Mouse (Mus musculus) lung, postnatal 0 days (tissue): ENCODE results near the gene Osbpl3. TPM values are rescaled to one million over a fixed set of nuclear protein-coding genes. Genes with fewer than 3 reads are reported as not detected.

Source experiments
- ATAC-seq: fragments of 200-750 bp; cut with Nextera tagmentation; 2 replicates; pipeline ENCODE4 v1.8.0; 2017; ENCODE audit warnings: moderate library complexity
- DNase-seq: peaks from one replicate; pipeline ENCODE4 v3.0.0-alpha.2; 2016; ENCODE audit warnings: low spot score
- H3K27ac ChIP-seq: fragments of 300-500 bp; sonication (generic); 2 replicates; pipeline ENCODE4 v1.5.1; 2014; ENCODE audit warnings: antibody characterized with exemption, mild to moderate bottlenecking, low read length, mixed read lengths
- H3K27me3 ChIP-seq: fragments of 300-500 bp; sonication (generic); replicated peaks from 2 replicates; pipeline ENCODE4 v1.6.1; 2014; ENCODE audit warnings: low read length, mixed read lengths; ENCODE audit not compliant: insufficient read depth
- H3K36me3 ChIP-seq: fragments of 300-500 bp; sonication (generic); 2 replicates; pipeline ENCODE4 v1.6.1; 2014; ENCODE audit warnings: low read length, mixed read lengths; ENCODE audit not compliant: insufficient read depth
- H3K4me1 ChIP-seq: fragments of 300-500 bp; sonication (generic); 2 replicates; pipeline ENCODE4 v1.6.1; 2014; ENCODE audit warnings: antibody characterized with exemption, low read depth, low read length, mixed read lengths; ENCODE audit not compliant: insufficient read depth
- H3K4me2 ChIP-seq: fragments of 300-500 bp; sonication (generic); replicated peaks from 2 replicates; pipeline ENCODE4 v1.6.1; 2014; ENCODE audit warnings: low read depth, mild to moderate bottlenecking, low read length, moderate library complexity, mixed read lengths
- H3K4me3 ChIP-seq: fragments of 300-500 bp; sonication (generic); 2 replicates; pipeline ENCODE4 v1.5.1; 2014; ENCODE audit warnings: low read depth, low read length
- H3K9ac ChIP-seq: fragments of 300-500 bp; sonication (generic); replicated peaks from 2 replicates; pipeline ENCODE4 v1.6.1; 2014; ENCODE audit warnings: low read depth, mild to moderate bottlenecking
- H3K9me3 ChIP-seq: fragments of 300-500 bp; sonication (generic); 2 replicates; pipeline ENCODE4 v1.6.1; 2016; ENCODE audit warnings: low read length, mixed read lengths
- CTCF ChIP-seq: IDR thresholded peaks from 2 replicates; pipeline ENCODE4 v1.5.1; 2016; ENCODE audit warnings: antibody characterized with exemption, mild to moderate bottlenecking
- EP300 ChIP-seq: IDR thresholded peaks from 2 replicates; pipeline ENCODE4 v1.6.1; 2016; ENCODE audit warnings: antibody characterized with exemption, mild to moderate bottlenecking, control low read depth
- WGBS: fragments of 180-500 bp; shearing (Covaris S2); extraction: QIAGEN DNeasy Blood & Tissue Kit; methylation state at CpG from one replicate; pipeline ENCODE4 v1.1.7; 2014; 5-methylcytosine and 5-hydroxymethylcytosine counted together
- polyA plus RNA-seq: library from polyadenylated mRNA; unstranded; fragments of >200 nt; fragmentation: Nextera tagmentation; extraction: Ambion mirVana; gene quantifications from 2 replicates; pipeline ENCODE4 v1.2.1, GENCODE M21; 2015

Gene Osbpl3
- polyA plus RNA-seq, 1 experiment from 2014 or later: 4.7 TPM

DNA sequence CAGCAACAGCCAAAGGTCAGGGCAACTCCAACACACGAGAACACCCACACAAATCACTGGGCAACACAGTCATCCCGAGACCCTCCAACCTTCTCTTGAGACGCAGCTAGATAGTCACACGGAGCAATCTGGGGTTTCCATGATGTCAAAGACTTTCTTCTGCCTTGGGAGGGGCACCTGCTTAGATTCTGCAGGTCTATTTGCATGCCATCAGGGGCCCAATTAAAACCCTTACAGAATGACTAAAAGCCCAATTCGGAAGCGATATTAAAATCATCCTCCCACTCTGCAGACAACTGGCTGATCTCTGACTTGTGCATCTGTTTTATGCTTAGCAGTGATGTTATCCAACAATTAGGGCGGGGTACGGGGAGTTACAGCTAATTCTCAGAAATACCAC lies 62.0 kb downstream of the Osbpl3 start:
- no peak overlapping the region for H3K27ac ChIP-seq
- WGBS: 86% methylated on average over 8 of the region's 8 CpGs
- H3K9ac ChIP-seq: no peak overlapping the region
- no peak overlapping the region for H3K4me3 ChIP-seq
- DNase-seq (no peak), ATAC-seq (no peak)
- no peaks in the 10 kb centered on the region for H3K4me1 ChIP-seq
- H3K9me3 ChIP-seq: no peaks in the 10 kb centered on the region
- H3K36me3 ChIP-seq: no peaks in the 10 kb centered on the region
- TF ChIP-seq EP300 (no peak), CTCF (no peak)
- H3K27me3 ChIP-seq: no peaks in the 10 kb centered on the region
- no peak overlapping the region for H3K4me2 ChIP-seq

- TF ChIP-seq CTCF (no peak), EP300 (no peak)
- H3K36me3 ChIP-seq: no peaks in the 10 kb centered on the region
- ATAC-seq: no peak
These were observed 64.0 kb downstream of the Osbpl3 start for GRCm38 (mm10) chr6:50391951-50392350.

GRCm38 (mm10) chr6:50390313-50390712 lies 65.7 kb downstream of the Osbpl3 start:
- Histone ChIP-seq H3K27me3 (no peaks in the 10 kb centered on the region), H3K36me3 (no peaks in the 10 kb centered on the region), H3K4me3 (no peak overlapping the region), H3K4me1 (no peaks in the 10 kb centered on the region), H3K9ac (no peak overlapping the region), H3K4me2 (no peak overlapping the region), H3K27ac (no peak overlapping the region), H3K9me3 (no peaks in the 10 kb centered on the region)
- ATAC-seq: peak; percentile 76
- DNase-seq: peak; percentile 55
- TF ChIP-seq EP300: peak; percentile 55; the same call in 1 of the 2 replicates
- TF ChIP-seq CTCF: no peak
- 62% methylated on average over 5 of the region's 5 CpGs for WGBS

More at GRCm38 (mm10) chr6:50391951-50392350, 64.0 kb downstream of the Osbpl3 start:
- Histone ChIP-seq H3K4me1 (no peaks in the 10 kb centered on the region), H3K27ac (no peak overlapping the region), H3K4me3 (no peak overlapping the region), H3K9me3 (no peaks in the 10 kb centered on the region), H3K9ac (no peak overlapping the region), H3K4me2 (no peak overlapping the region), H3K27me3 (no peaks in the 10 kb centered on the region)
- 90% methylated on average over 3 of the region's 3 CpGs for WGBS
- no peak for DNase-seq

DNA sequence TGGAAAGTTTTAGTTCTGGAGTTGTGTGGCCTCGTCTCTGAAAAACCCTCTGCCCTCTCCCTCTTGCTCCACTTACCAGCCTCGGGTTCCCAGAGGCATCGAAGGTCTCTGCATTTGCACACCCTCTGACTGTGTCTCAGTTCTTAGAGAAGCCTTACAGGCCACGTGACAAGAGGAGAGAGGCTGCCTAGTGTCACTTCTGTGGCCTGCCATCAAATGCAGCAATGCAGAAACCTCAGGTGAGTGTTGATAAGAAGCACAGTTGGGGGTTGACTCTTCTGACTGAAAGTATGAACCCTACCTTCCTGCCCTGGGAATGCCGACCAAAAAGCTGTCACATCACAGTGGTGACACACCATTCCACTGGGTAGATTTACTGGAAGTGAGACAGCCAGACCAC lies 68.4 kb downstream of the Osbpl3 start:
- no peaks in the 10 kb centered on the region for H3K36me3 ChIP-seq
- TF ChIP-seq EP300: no peak
- no peak for TF ChIP-seq CTCF
- H3K4me1 ChIP-seq: no peaks in the 10 kb centered on the region; the same call in 1 of the 2 replicates
- H3K9me3 ChIP-seq: no peaks in the 10 kb centered on the region
- H3K4me3 ChIP-seq: no peak overlapping the region
- no peak overlapping the region for H3K4me2 ChIP-seq
- no peak for ATAC-seq
- H3K27me3 ChIP-seq: no peaks in the 10 kb centered on the region
- no peak overlapping the region for H3K27ac ChIP-seq
- no peak for DNase-seq
- no peak overlapping the region for H3K9ac ChIP-seq
- 37% methylated on average over 5 of the region's 5 CpGs for WGBS

- 79% methylated on average over 4 of the region's 4 CpGs for WGBS
- Histone ChIP-seq H3K4me1 (no peaks in the 10 kb centered on the region; the same call in 1 of the 2 replicates), H3K9ac (no peak overlapping the region), H3K27me3 (no peaks in the 10 kb centered on the region), H3K4me3 (no peak overlapping the region), H3K4me2 (no peak overlapping the region), H3K36me3 (no peaks in the 10 kb centered on the region), H3K27ac (no peak overlapping the region), H3K9me3 (no peaks in the 10 kb centered on the region)
- ATAC-seq (no peak), DNase-seq (no peak)
- TF ChIP-seq CTCF (0 out of 2 replicates have a peak, but pooled peaks have one; percentile 6), EP300 (no peak)
These were observed 69.5 kb downstream of the Osbpl3 start for GRCm38 (mm10) chr6:50386497-50386896.

DNA sequence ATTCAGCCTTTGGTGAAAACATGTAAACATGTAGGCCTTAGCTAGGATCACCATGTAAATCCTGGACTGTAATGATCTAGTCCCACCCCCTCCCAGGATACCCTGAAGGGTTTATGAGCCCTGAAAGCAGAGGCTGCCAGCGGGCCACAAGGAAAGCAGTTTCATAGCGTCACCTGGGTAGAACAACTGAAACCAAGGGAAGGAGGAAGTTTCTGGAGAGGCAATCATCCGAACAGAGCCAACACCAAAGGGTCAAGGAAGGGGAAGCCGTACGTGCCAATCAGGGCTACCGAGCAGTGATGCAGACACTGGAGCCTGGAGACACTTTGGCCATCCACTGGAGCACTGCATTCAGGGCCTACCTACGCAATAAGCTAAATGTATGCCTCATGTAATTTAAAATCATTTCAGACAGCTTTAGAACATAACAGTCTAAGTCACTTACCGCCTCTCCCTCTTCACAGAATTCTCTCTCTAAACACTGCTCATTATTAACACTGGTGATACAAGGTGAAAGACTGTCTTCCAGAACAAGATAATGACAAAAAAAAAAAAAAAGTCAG lies 70.5 kb downstream of the Osbpl3 start:
- DNase-seq: no peak

More for the DNA sequence above, 70.5 kb downstream of the Osbpl3 start:
- Histone ChIP-seq H3K9ac (no peak overlapping the region), H3K27ac (no peak overlapping the region), H3K36me3 (no peaks in the 10 kb centered on the region), H3K4me3 (no peak overlapping the region), H3K4me1 (no peaks in the 10 kb centered on the region; the same call in 1 of the 2 replicates), H3K9me3 (no peaks in the 10 kb centered on the region), H3K27me3 (no peaks in the 10 kb centered on the region), H3K4me2 (no peak overlapping the region)
- no peak for ATAC-seq
- no peak for TF ChIP-seq EP300
- no peak for TF ChIP-seq CTCF
- WGBS: 86% methylated on average over 8 of the region's 8 CpGs
